Mouse (Mus musculus) cortical plate, adult 2 months (tissue): ENCODE results near the gene Kcnj14.

ENCODE experiments used
- CTCF ChIP-seq: fragments of 200-500 bp; IDR thresholded peaks from 2 replicates; pipeline ENCODE4 v1.5.1; 2011; ENCODE audit warnings: mild to moderate bottlenecking, control low read depth, low read length; ENCODE audit not compliant: insufficient read depth; ENCODE audit errors: extremely low read depth
- POLR2A ChIP-seq: fragments of 200-500 bp; IDR thresholded peaks from 2 replicates; pipeline ENCODE4 v1.6.1; 2011; ENCODE audit warnings: mild to moderate bottlenecking, low read length, control low read depth; ENCODE audit not compliant: insufficient read depth; ENCODE audit errors: extremely low read depth

GRCm38 (mm10) chr7:45819843-45820242 lies 4.7 kb downstream of the Kcnj14 start:
- TF ChIP-seq CTCF (no peak), POLR2A (no peak)
